Mouse (Mus musculus): ENCODE measurements at regions not wholly inside any gene's neighbourhood (a gene's known extent, or its start where the extent isn't known, plus 50 kb on each side); places are given as distances from the start of the nearest gene placed in this dataset.

GRCm38 (mm10) chr9:85380756-85381155 lies 53.6 kb upstream of the Tent5a start:
- DNase-seq (ENCODE audit: low spot score in 2 of 2): no peak

GRCm38 (mm10) chr9:85379135-85379534 lies 52.0 kb upstream of the Tent5a start:
- DNase-seq (ENCODE audit: low spot score in 2 of 2): no peak

All from layer of hippocampus, adult 8-10 months (tissue).